Mouse (Mus musculus): ENCODE results near the gene Tpk1. TPM values are rescaled to one million over a fixed set of nuclear protein-coding genes. Genes with fewer than 3 reads are reported as not detected.

Tpk1 gene
- polyA plus RNA-seq, 1 experiment from 2014 or later, result 8.0 TPM

DNA sequence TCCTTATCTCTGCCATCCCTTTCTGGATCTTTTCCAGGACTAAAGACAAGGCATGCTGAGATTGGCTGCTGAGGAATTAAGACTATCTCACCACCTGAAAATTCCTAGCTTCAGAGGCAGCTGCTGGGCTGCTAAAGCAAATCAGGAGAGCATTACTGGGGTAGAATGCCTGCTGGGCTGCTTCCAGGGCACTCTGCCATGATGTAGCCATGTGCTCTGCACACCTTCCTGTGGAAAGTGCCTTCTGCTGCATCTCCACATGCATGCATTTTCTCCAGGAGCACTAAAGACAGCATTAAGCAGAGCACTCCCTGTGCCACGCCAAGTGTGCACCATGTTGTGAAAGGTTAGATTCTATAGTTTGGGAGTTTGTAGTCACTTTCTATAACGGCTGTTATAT lies 16.6 kb downstream of the Tpk1 start:
- DNase-seq (ENCODE audit: low spot score), result no peak
- 88% methylated on average over 2 of the region's 2 CpGs for WGBS
- no peak overlapping the region for H3K4me3 ChIP-seq (ENCODE audit: low read depth, low read length)

DNA sequence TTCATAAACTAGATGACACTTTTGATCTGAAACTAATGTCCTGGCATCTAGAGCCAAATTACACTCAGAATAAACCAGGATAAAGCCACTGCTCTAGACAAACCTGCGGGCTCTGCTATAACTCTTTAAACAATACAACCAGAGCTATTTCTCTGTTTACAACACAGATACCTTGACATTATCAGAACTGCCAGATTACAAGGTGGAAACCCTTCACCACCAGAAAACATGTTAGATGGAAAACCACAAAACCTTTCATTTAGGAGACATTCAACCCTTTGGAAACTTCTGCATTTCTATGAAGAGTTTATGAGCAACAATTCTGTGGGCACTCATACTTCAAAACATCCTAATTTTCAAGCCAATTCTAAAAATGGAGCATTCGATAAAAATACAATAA lies 20.4 kb downstream of the Tpk1 start:
- H3K4me1 ChIP-seq (ENCODE audit: control insufficient read depth, insufficient read depth, low read length), result no peaks in the 10 kb centered on the region
- H3K9me3 ChIP-seq (replicated peaks; ENCODE audit: control insufficient read depth, low read length), result no peaks in the 10 kb centered on the region
- ATAC-seq (replicated peaks; ENCODE audit: insufficient number of reproducible peaks, low FRiP score, low TSS enrichment, low read depth) (no peak), DNase-seq (ENCODE audit: low spot score) (no peak)
- no peak overlapping the region for H3K9ac ChIP-seq (replicated peaks; ENCODE audit: low read length)
- no peak overlapping the region for H3K27ac ChIP-seq (replicated peaks; ENCODE audit: low read depth, low read length)
- no peaks in the 10 kb centered on the region for H3K27me3 ChIP-seq (ENCODE audit: control insufficient read depth, insufficient read depth, low read length)
- WGBS, result 91% methylated on average over 2 of the region's 2 CpGs
- H3K4me2 ChIP-seq (ENCODE audit: low read depth, low read length), result no peak overlapping the region
- no peak overlapping the region for H3K4me3 ChIP-seq (ENCODE audit: low read depth, low read length)
- no peaks in the 10 kb centered on the region for H3K36me3 ChIP-seq (replicated peaks; ENCODE audit: control insufficient read depth, insufficient read depth, low read depth, low read length)

More for the DNA sequence above, 16.6 kb downstream of the Tpk1 start:
- Histone ChIP-seq H3K27me3 (ENCODE audit: control insufficient read depth, insufficient read depth, low read length) (no peaks in the 10 kb centered on the region), H3K36me3 (replicated peaks; ENCODE audit: control insufficient read depth, insufficient read depth, low read depth, low read length) (no peaks in the 10 kb centered on the region), H3K9ac (replicated peaks; ENCODE audit: low read length) (no peak overlapping the region), H3K9me3 (replicated peaks; ENCODE audit: control insufficient read depth, low read length) (no peaks in the 10 kb centered on the region), H3K4me1 (ENCODE audit: control insufficient read depth, insufficient read depth, low read length) (no peaks in the 10 kb centered on the region), H3K4me2 (ENCODE audit: low read depth, low read length) (no peak overlapping the region), H3K27ac (replicated peaks; ENCODE audit: low read depth, low read length) (no peak overlapping the region)
- no peak for ATAC-seq (replicated peaks; ENCODE audit: insufficient number of reproducible peaks, low FRiP score, low TSS enrichment, low read depth)

DNA sequence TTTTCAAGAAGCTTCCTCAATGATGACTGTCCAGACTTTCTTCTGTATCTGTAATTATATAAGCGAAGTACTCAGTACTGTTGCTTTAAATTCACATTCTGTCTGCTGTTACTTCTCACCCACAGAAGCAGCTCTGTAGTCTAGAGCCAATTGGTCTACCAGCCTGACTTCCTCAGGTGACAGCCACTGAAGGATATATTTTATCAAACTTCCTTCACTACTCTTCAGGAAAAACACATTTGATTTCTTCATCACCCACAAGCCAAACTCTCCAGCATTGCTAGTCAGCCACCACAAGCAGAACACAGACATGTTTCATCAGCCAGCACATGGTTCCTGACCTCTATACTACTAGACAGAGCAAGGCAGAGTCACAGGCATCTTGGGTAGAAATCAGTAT lies 21.0 kb downstream of the Tpk1 start:
- H3K4me1 ChIP-seq (ENCODE audit: control insufficient read depth, insufficient read depth, low read length), result no peaks in the 10 kb centered on the region
- DNase-seq (ENCODE audit: low spot score), result no peak
- H3K4me3 ChIP-seq (ENCODE audit: low read depth, low read length), result no peak overlapping the region
- WGBS, result 93% methylated on average over 1 of the region's 1 CpGs
- no peak overlapping the region for H3K4me2 ChIP-seq (ENCODE audit: low read depth, low read length)
- no peaks in the 10 kb centered on the region for H3K9me3 ChIP-seq (replicated peaks; ENCODE audit: control insufficient read depth, low read length)
- no peak for ATAC-seq (replicated peaks; ENCODE audit: insufficient number of reproducible peaks, low FRiP score, low TSS enrichment, low read depth)
- no peak overlapping the region for H3K9ac ChIP-seq (replicated peaks; ENCODE audit: low read length)
- no peaks in the 10 kb centered on the region for H3K36me3 ChIP-seq (replicated peaks; ENCODE audit: control insufficient read depth, insufficient read depth, low read depth, low read length)
- no peaks in the 10 kb centered on the region for H3K27me3 ChIP-seq (ENCODE audit: control insufficient read depth, insufficient read depth, low read length)
- H3K27ac ChIP-seq (replicated peaks; ENCODE audit: low read depth, low read length), result no peak overlapping the region

DNA sequence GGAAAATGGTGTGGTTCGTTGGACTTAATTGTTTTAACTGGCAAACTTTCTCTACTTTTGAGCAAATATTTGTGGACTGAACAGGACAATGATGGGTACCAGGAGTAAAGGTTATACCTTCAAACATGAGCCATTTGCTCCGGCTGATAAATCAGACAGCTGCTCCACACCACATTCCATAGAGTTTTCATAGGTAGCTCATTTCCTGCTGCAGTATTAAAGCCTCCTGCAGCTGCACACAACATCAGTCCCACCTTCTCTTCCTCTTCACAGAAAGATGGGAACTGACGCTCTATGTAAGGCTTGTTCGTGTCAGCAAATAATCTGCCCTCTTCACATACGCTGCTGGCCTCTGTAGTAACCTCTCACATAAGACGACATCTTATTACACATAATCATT lies 22.4 kb downstream of the Tpk1 start:
- 83% methylated on average over 6 of the region's 6 CpGs for WGBS
- H3K9ac ChIP-seq (replicated peaks; ENCODE audit: low read length), result no peak overlapping the region
- H3K27me3 ChIP-seq (ENCODE audit: control insufficient read depth, insufficient read depth, low read length), result no peaks in the 10 kb centered on the region
- DNase-seq (ENCODE audit: low spot score) (no peak), ATAC-seq (replicated peaks; ENCODE audit: insufficient number of reproducible peaks, low FRiP score, low TSS enrichment, low read depth) (no peak)
- H3K36me3 ChIP-seq (replicated peaks; ENCODE audit: control insufficient read depth, insufficient read depth, low read depth, low read length), result no peaks in the 10 kb centered on the region
- H3K4me2 ChIP-seq (ENCODE audit: low read depth, low read length), result no peak overlapping the region
- H3K4me3 ChIP-seq (ENCODE audit: low read depth, low read length), result no peak overlapping the region
- H3K27ac ChIP-seq (replicated peaks; ENCODE audit: low read depth, low read length), result no peak overlapping the region
- H3K9me3 ChIP-seq (replicated peaks; ENCODE audit: control insufficient read depth, low read length), result no peaks in the 10 kb centered on the region
- H3K4me1 ChIP-seq (ENCODE audit: control insufficient read depth, insufficient read depth, low read length), result no peaks in the 10 kb centered on the region

DNA sequence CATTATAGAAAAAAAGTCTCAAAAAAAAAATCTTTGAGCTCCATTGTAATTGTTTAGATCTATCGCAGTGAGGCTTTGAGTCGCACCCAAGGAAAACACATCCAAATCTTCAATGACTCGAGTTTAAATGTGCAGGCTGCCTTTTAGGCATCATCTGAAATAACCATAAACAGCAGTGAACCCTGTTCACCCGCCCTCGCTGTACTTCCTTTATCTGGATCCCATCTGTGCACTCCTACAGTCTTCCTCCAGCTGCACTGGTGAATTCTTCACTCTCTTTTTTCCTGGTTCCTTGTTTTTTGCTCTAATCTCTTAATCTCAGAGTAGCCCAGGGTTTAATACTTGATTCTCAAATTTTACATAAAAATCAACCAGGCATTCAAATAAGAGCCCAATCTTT lies 23.7 kb downstream of the Tpk1 start:
- no peak overlapping the region for H3K9ac ChIP-seq (replicated peaks; ENCODE audit: low read length)
- no peaks in the 10 kb centered on the region for H3K27me3 ChIP-seq (ENCODE audit: control insufficient read depth, insufficient read depth, low read length)
- DNase-seq (ENCODE audit: low spot score) (no peak), ATAC-seq (replicated peaks; ENCODE audit: insufficient number of reproducible peaks, low FRiP score, low TSS enrichment, low read depth) (no peak)
- H3K27ac ChIP-seq (replicated peaks; ENCODE audit: low read depth, low read length), result no peak overlapping the region
- H3K4me1 ChIP-seq (ENCODE audit: control insufficient read depth, insufficient read depth, low read length), result no peaks in the 10 kb centered on the region
- H3K4me3 ChIP-seq (ENCODE audit: low read depth, low read length), result no peak overlapping the region
- H3K4me2 ChIP-seq (ENCODE audit: low read depth, low read length), result no peak overlapping the region
- H3K36me3 ChIP-seq (replicated peaks; ENCODE audit: control insufficient read depth, insufficient read depth, low read depth, low read length), result no peaks in the 10 kb centered on the region
- H3K9me3 ChIP-seq (replicated peaks; ENCODE audit: control insufficient read depth, low read length), result no peaks in the 10 kb centered on the region
- WGBS, result 71% methylated on average over 5 of the region's 5 CpGs

DNA sequence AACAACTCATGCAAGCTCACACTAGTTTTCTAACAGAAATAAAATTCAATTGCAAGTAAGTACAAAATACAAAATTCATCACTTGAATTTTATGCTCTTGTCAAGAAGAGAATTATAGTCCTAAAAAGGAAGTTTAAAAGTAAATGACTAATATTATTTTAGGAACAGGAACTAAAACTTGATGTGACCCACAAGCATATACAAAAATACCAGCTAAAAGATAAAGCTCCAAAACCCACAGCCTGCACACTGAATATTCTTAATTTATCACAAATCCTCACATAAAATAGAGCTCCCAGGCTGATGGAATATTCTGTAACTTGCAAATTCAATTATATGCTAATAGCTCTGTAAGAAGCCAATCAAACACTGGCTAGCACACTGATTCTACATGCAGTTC lies 25.5 kb downstream of the Tpk1 start:
- Histone ChIP-seq H3K9ac (replicated peaks; ENCODE audit: low read length) (no peak overlapping the region), H3K9me3 (replicated peaks; ENCODE audit: control insufficient read depth, low read length) (no peaks in the 10 kb centered on the region), H3K27me3 (ENCODE audit: control insufficient read depth, insufficient read depth, low read length) (no peaks in the 10 kb centered on the region), H3K4me2 (ENCODE audit: low read depth, low read length) (no peak overlapping the region), H3K36me3 (replicated peaks; ENCODE audit: control insufficient read depth, insufficient read depth, low read depth, low read length) (no peaks in the 10 kb centered on the region), H3K27ac (replicated peaks; ENCODE audit: low read depth, low read length) (no peak overlapping the region), H3K4me3 (ENCODE audit: low read depth, low read length) (no peak overlapping the region), H3K4me1 (ENCODE audit: control insufficient read depth, insufficient read depth, low read length) (no peaks in the 10 kb centered on the region)
- ATAC-seq (replicated peaks; ENCODE audit: insufficient number of reproducible peaks, low FRiP score, low TSS enrichment, low read depth), result no peak
- no peak for DNase-seq (ENCODE audit: low spot score)

DNA sequence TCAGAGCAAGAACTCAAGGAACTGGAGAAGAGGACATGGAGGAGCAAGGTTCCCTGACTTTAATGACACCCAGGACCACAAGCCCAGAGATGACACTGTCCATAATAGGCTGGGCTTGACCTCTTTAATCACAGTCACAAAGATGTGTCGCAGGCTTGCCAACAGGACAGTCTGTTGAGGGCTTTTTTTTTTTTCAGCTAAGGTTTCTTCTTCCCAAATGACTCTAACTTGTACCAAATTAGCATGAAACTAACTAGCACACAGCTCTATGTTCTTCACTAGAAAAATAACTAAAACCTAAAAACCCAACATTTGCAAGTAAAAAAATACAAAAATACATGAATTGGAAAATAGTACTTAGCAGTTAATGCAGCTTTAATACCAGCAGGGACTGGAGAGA lies 27.2 kb downstream of the Tpk1 start:
- Histone ChIP-seq H3K9ac (replicated peaks; ENCODE audit: low read length) (no peak overlapping the region), H3K4me3 (ENCODE audit: low read depth, low read length) (no peak overlapping the region), H3K9me3 (replicated peaks; ENCODE audit: control insufficient read depth, low read length) (no peaks in the 10 kb centered on the region), H3K4me1 (ENCODE audit: control insufficient read depth, insufficient read depth, low read length) (no peaks in the 10 kb centered on the region), H3K4me2 (ENCODE audit: low read depth, low read length) (no peak overlapping the region), H3K27me3 (ENCODE audit: control insufficient read depth, insufficient read depth, low read length) (no peaks in the 10 kb centered on the region), H3K36me3 (replicated peaks; ENCODE audit: control insufficient read depth, insufficient read depth, low read depth, low read length) (no peaks in the 10 kb centered on the region), H3K27ac (replicated peaks; ENCODE audit: low read depth, low read length) (no peak overlapping the region)
- DNase-seq (ENCODE audit: low spot score), result no peak
- ATAC-seq (replicated peaks; ENCODE audit: insufficient number of reproducible peaks, low FRiP score, low TSS enrichment, low read depth), result no peak
- WGBS, result 86% methylated on average over 1 of the region's 1 CpGs

DNA sequence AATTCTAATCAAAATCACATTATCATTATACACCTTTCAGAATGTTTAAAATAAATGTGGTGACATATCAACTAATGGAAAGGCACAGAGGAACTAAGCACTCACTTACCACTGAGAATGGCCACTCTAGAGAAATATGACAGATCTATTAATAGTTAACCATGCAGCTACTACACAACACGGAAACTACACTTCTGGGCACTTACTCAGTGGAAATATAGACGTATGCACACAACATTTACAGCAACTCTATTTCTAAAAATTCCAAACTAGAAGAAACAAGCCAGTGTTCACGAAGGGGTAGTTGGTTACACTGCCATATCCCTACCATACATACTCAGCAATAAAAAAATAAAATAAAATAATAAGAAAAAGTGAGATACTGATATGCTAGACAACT lies 28.0 kb downstream of the Tpk1 start:
- Histone ChIP-seq H3K27me3 (ENCODE audit: control insufficient read depth, insufficient read depth, low read length) (no peaks in the 10 kb centered on the region), H3K27ac (replicated peaks; ENCODE audit: low read depth, low read length) (no peak overlapping the region), H3K4me2 (ENCODE audit: low read depth, low read length) (no peak overlapping the region), H3K4me3 (ENCODE audit: low read depth, low read length) (no peak overlapping the region), H3K9ac (replicated peaks; ENCODE audit: low read length) (no peak overlapping the region), H3K4me1 (ENCODE audit: control insufficient read depth, insufficient read depth, low read length) (no peaks in the 10 kb centered on the region), H3K36me3 (replicated peaks; ENCODE audit: control insufficient read depth, insufficient read depth, low read depth, low read length) (no peaks in the 10 kb centered on the region), H3K9me3 (replicated peaks; ENCODE audit: control insufficient read depth, low read length) (no peaks in the 10 kb centered on the region)
- DNase-seq (ENCODE audit: low spot score) (no peak), ATAC-seq (replicated peaks; ENCODE audit: insufficient number of reproducible peaks, low FRiP score, low TSS enrichment, low read depth) (no peak)
- WGBS, result 88% methylated on average over 3 of the region's 3 CpGs

All from embryonic facial prominence, embryonic 11.5 days (tissue).